Mouse (Mus musculus) urinary bladder, postnatal 25 days (tissue): ENCODE results near the gene Vmn1r204.
"Not testable (repeated sequence)": the region's sequence is repeated elsewhere in the genome, so short reads cannot be mapped to it uniquely, and the experiment has no call there.

Source experiments
- DNase-seq: peaks from one replicate; pipeline ENCODE4 v3.0.0; 2022; ENCODE audit warnings: low spot score

Gene Vmn1r204

GRCm38 (mm10) chr13:22552898-22553297, at the start of gene Vmn1r204:
TSS of gene Vmn1r204 (plus strand) at chr13:22553198.
- not testable (repeated sequence) for DNase-seq

- DNase-seq: no peak
These were observed 47.7 kb upstream of the Vmn1r204 start, which contains the start of gene Vmn1r202 for GRCm38 (mm10) chr13:22505281-22505680. TSS of gene Vmn1r202 (minus strand) at chr13:22505381.

GRCm38 (mm10) chr13:22517814-22518213, 35.2 kb upstream of the Vmn1r204 start, which contains the start of gene Vmn1r203:
TSS of gene Vmn1r203 (plus strand) at chr13:22518114.
- DNase-seq: no peak

- not testable (repeated sequence) for DNase-seq
These were observed 21.9 kb downstream of the Vmn1r204 start for GRCm38 (mm10) chr13:22574911-22575310.

GRCm38 (mm10) chr13:22583336-22583735, 30.3 kb downstream of the Vmn1r204 start:
- not testable (repeated sequence) for DNase-seq

- DNase-seq: no peak
These were observed 39.9 kb downstream of the Vmn1r204 start, which contains the start of gene Vmn1r205 for GRCm38 (mm10) chr13:22592900-22593299. TSS of gene Vmn1r205 (minus strand) at chr13:22593000.
